Mouse (Mus musculus) lung, embryonic 16.5 days (tissue): ENCODE data around the gene Zbtb49. TPM values are rescaled to one million over a fixed set of nuclear protein-coding genes. Genes with fewer than 3 reads are reported as not detected.

Experiments used
- ATAC-seq: fragments of 200-750 bp; cut with Nextera tagmentation; 2 replicates; pipeline ENCODE4 v1.8.0; 2017; ENCODE audit warnings: low read depth, mild to moderate bottlenecking, moderate library complexity
- H3K27ac ChIP-seq: fragments of 300-500 bp; sonication (generic); 2 replicates; pipeline ENCODE4 v1.5.1; 2014; ENCODE audit warnings: mild to moderate bottlenecking, control low read depth, low read length
- H3K27me3 ChIP-seq: fragments of 300-500 bp; sonication (generic); 2 replicates; pipeline ENCODE4 v1.6.1; 2014; ENCODE audit warnings: low read depth, low read length, mixed read lengths; ENCODE audit not compliant: control insufficient read depth, insufficient read depth
- H3K36me3 ChIP-seq: fragments of 300-500 bp; sonication (generic); 2 replicates; pipeline ENCODE4 v1.6.1; 2014; ENCODE audit warnings: low read length; ENCODE audit not compliant: control insufficient read depth, insufficient read depth
- H3K4me1 ChIP-seq: fragments of 300-500 bp; sonication (generic); replicated peaks from 2 replicates; pipeline ENCODE4 v1.6.1; 2014; ENCODE audit warnings: low read length, mixed read lengths; ENCODE audit not compliant: control insufficient read depth, insufficient read depth
- H3K4me2 ChIP-seq: fragments of 300-500 bp; sonication (generic); 2 replicates; pipeline ENCODE4 v1.6.1; 2014; ENCODE audit warnings: low read depth, low read length, control low read depth
- H3K4me3 ChIP-seq: fragments of 300-500 bp; sonication (generic); 2 replicates; pipeline ENCODE4 v1.5.1; 2014; ENCODE audit warnings: mild to moderate bottlenecking, low read length, control low read depth
- H3K9ac ChIP-seq: fragments of 300-500 bp; sonication (generic); 2 replicates; pipeline ENCODE4 v1.6.1; 2014; ENCODE audit warnings: low read length, control low read depth
- H3K9me3 ChIP-seq: fragments of 300-500 bp; sonication (generic); 2 replicates; pipeline ENCODE4 v1.6.1; 2016; ENCODE audit warnings: low read length; ENCODE audit not compliant: control insufficient read depth
- WGBS: fragments of 180-500 bp; shearing (Covaris S2); extraction: QIAGEN DNeasy Blood & Tissue Kit; methylation state at CpG from one replicate; pipeline ENCODE4 v1.1.7; 2014; 5-methylcytosine and 5-hydroxymethylcytosine counted together
- polyA plus RNA-seq: library from polyadenylated mRNA; unstranded; fragments of >200 nt; fragmentation: Nextera tagmentation; extraction: Ambion mirVana; gene quantifications from 2 replicates; pipeline ENCODE4 v1.2.1, GENCODE M21; 2015

Gene Zbtb49
- 12.9 and 14.2 TPM in 2 replicates for polyA plus RNA-seq

GRCm38 (mm10) chr5:38220328-38220912 is at the start of gene Zbtb49, which contains the start of gene Lyar:
Gene Zbtb49, minus strand, starts transcription at chr5:38220457.
Gene Lyar, plus strand, starts transcription at chr5:38220470.
- Histone ChIP-seq H3K36me3 (peaks cover 2% of the 10 kb centered on the region), H3K9ac (peak within 1 kb of the TSS; percentile 90), H3K4me3 (peak within 1 kb of the TSS; percentile 94), H3K27ac (peak within 1 kb of the TSS; percentile 54; the same call in 1 of the 2 replicates), H3K27me3 (no peaks in the 10 kb centered on the region), H3K9me3 (no peaks in the 10 kb centered on the region), H3K4me1 (peaks cover 15% of the 10 kb centered on the region), H3K4me2 (peak within 1 kb of the TSS; percentile 92)
- whole genome bisulfite sequencing: 0% methylated on average over 53 of the region's 55 CpGs
- peak; percentile 96 for ATAC-seq

DNA sequence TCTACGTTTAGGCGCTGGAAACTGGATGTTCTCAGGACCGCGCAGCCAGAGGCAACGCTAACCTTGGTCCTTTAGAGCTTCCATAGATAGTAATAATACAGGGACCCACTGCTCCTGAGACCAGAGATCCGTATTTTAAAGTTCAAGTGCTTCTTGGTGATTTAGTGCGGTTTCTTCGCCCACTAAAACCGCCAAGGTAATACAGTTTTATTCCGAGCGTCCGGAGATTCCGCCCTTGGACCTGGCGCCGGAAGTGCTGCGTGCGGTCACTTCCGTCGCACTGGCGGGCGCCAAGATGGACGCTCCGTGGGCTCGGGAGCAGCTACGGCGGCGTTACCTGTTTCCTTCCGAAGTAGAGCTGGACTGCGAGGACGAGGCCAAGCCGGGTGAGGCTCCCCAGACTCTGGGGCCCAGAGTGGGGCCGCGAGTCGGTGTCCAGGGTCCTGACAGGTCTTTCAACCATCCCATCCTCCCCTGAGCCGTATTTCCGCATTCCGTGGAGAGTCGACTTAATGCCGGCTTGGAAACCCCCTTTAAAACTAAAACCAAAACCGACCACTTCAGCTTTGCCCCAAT is 39.9 kb upstream of the Zbtb49 start, which contains the start of gene Tmem128:
Gene Tmem128, plus strand, starts transcription at position 79 of the 576 bp plus-strand sequence.
- Histone ChIP-seq H3K4me3 (peak within 1 kb of the TSS; percentile 82), H3K4me1 (peaks cover 5% of the 10 kb centered on the region), H3K9ac (peak within 1 kb of the TSS; percentile 81), H3K4me2 (peak within 1 kb of the TSS; percentile 87), H3K9me3 (no peaks in the 10 kb centered on the region), H3K36me3 (peaks cover 8% of the 10 kb centered on the region), H3K27me3 (no peaks in the 10 kb centered on the region), H3K27ac (peak within 1 kb of the TSS; percentile 93)
- peak; percentile 76 for ATAC-seq
- 0% methylated on average over 40 of the region's 40 CpGs for WGBS

DNA sequence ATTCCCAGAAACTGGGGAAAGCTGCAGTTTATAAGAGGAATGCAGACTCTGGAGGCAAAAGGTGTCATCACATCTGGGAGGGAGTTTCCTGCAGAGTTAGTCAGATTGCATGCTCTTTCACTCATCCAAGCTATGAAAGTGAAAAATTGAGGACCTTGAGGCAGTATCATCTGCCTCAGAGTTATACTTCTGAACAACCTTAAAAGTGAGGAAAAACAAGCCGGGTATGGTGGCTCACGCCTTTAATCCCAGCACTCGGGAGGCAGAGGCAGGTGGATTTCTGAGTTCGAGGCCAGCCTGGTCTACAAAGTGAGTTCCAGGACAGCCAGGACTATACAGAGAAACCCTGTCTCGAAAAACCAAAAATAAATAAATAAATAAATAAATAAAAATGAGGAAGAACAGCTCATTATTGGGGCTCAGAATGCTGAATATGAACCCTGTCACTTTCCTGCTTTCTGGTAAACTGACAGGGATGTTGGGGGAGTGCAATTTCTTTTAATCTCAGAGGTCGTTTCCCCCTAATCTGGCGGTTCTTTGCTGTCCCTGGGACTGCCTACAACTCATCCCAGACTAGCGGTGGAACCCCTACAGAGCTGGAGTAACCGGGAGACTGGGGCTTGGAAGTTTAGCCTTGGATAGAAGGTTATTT is 39.3 kb upstream of the Zbtb49 start:
- Histone ChIP-seq H3K27me3 (no peaks in the 10 kb centered on the region), H3K9me3 (no peaks in the 10 kb centered on the region), H3K4me3 (peak overlapping the region; percentile 82), H3K4me1 (peaks cover 5% of the 10 kb centered on the region), H3K36me3 (peaks cover 3% of the 10 kb centered on the region; the same call in 1 of the 2 replicates), H3K9ac (peak overlapping the region; percentile 81), H3K4me2 (peak overlapping the region; percentile 87), H3K27ac (peak overlapping the region; percentile 93)
- WGBS: 38% methylated on average over 8 of the region's 9 CpGs
- ATAC-seq: peak; percentile 6

- H3K27ac ChIP-seq: no peak overlapping the region
- no peak for ATAC-seq
- WGBS: 83% methylated on average over 5 of the region's 5 CpGs
Observed at GRCm38 (mm10) chr5:38258773-38259146, 38.5 kb upstream of the Zbtb49 start.

DNA sequence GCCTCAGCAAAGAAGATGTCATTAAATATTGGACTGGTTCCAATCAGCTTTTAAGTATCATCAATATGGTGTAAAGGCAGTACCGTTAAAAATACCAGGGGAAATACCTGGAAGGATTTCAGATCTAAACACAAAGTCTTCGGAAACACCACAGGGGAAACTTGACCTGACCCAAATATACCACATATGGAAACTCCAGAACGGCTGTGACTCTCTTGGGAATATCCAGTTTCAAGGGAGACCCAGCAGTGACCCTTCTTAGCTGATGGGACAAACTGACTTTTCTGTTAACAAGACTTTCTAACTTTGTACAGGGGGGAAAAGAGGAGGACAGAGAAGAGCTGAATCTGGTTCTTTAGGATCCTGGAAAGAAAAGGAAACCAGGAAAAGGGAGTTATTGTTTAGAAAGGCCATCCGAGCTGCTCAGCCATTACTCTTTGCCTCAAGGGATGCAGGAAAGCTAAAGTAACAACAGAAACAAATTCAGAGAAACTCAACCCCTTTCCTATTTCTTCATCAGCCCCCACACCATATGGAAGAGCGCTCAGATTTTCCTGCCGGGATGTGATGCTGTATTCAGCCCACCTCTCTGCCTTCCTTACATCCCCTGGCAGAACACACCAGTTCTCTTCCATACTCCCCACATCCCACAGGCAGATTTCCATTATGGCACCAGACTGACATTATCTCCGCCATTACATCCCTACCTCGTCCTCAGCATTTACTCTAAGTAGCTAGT is 37.9 kb upstream of the Zbtb49 start:
- Histone ChIP-seq H3K27me3 (no peaks in the 10 kb centered on the region), H3K27ac (no peak overlapping the region), H3K4me2 (no peak overlapping the region), H3K4me1 (peaks cover 5% of the 10 kb centered on the region), H3K4me3 (no peak overlapping the region), H3K9ac (no peak overlapping the region), H3K36me3 (peaks cover 3% of the 10 kb centered on the region; the same call in 1 of the 2 replicates), H3K9me3 (no peaks in the 10 kb centered on the region)
- ATAC-seq: no peak
- WGBS: 74% methylated on average over 8 of the region's 8 CpGs

More at GRCm38 (mm10) chr5:38258773-38259146, 38.5 kb upstream of the Zbtb49 start:
- Histone ChIP-seq H3K4me3 (no peak overlapping the region), H3K36me3 (peaks cover 3% of the 10 kb centered on the region; the same call in 1 of the 2 replicates), H3K9me3 (no peaks in the 10 kb centered on the region), H3K4me1 (peaks cover 5% of the 10 kb centered on the region), H3K4me2 (no peak overlapping the region), H3K27me3 (no peaks in the 10 kb centered on the region), H3K9ac (no peak overlapping the region)

GRCm38 (mm10) chr5:38256551-38256950 is 36.3 kb upstream of the Zbtb49 start:
- Histone ChIP-seq H3K4me2 (no peak overlapping the region), H3K9ac (no peak overlapping the region), H3K4me3 (no peak overlapping the region), H3K27me3 (no peaks in the 10 kb centered on the region), H3K27ac (no peak overlapping the region), H3K36me3 (no peaks in the 10 kb centered on the region), H3K4me1 (peaks cover 5% of the 10 kb centered on the region), H3K9me3 (no peaks in the 10 kb centered on the region)
- ATAC-seq: no peak
- WGBS: 81% methylated on average over 1 of the region's 1 CpGs

DNA sequence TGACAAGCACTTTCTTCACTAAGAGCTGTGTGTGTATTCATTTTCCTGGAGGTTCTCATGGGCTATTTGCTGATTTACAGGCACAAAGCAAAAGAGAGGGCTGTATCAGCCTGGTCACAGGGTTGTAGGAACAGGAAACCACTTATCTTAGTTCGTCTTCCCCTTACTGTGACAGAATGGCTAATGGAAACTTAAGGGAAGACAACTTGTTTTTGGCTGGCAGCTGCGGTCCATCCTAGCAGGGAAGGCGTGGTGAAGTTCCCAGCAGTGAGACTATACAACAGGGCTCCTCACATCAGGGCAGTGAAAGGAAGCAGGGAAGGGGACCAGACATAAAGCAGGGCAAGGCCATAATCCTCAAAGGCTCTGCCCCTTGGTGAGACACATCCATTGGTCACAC is 35.4 kb upstream of the Zbtb49 start:
- H3K27me3 ChIP-seq: no peaks in the 10 kb centered on the region
- H3K36me3 ChIP-seq: no peaks in the 10 kb centered on the region
- H3K4me2 ChIP-seq: no peak overlapping the region
- H3K9ac ChIP-seq: no peak overlapping the region
- H3K9me3 ChIP-seq: no peaks in the 10 kb centered on the region
- H3K4me1 ChIP-seq: no peaks in the 10 kb centered on the region; the same call in 1 of the 2 replicates
- no peak overlapping the region for H3K27ac ChIP-seq
- no peak for ATAC-seq
- 59% methylated on average over 3 of the region's 3 CpGs for WGBS
- no peak overlapping the region for H3K4me3 ChIP-seq

- Histone ChIP-seq H3K9ac (no peak overlapping the region), H3K4me1 (no peaks in the 10 kb centered on the region), H3K4me3 (no peak overlapping the region), H3K27ac (no peak overlapping the region), H3K9me3 (no peaks in the 10 kb centered on the region), H3K27me3 (no peaks in the 10 kb centered on the region), H3K4me2 (no peak overlapping the region), H3K36me3 (no peaks in the 10 kb centered on the region)
- ATAC-seq: no peak
- 38% methylated on average over 4 of the region's 4 CpGs for WGBS
Observed at GRCm38 (mm10) chr5:38255195-38255594, 34.9 kb upstream of the Zbtb49 start.

GRCm38 (mm10) chr5:38241966-38242365 is 21.7 kb upstream of the Zbtb49 start:
- Histone ChIP-seq H3K27me3 (no peaks in the 10 kb centered on the region), H3K4me3 (no peak overlapping the region), H3K9ac (no peak overlapping the region), H3K27ac (no peak overlapping the region), H3K36me3 (no peaks in the 10 kb centered on the region), H3K4me2 (no peak overlapping the region), H3K9me3 (no peaks in the 10 kb centered on the region), H3K4me1 (no peaks in the 10 kb centered on the region)
- no peak for ATAC-seq
- 82% methylated on average over 6 of the region's 6 CpGs for WGBS
